Mouse (Mus musculus) left cerebral cortex, postnatal 10 days (tissue): ENCODE measurements around the gene Esd. TPM values are rescaled to one million over a fixed set of nuclear protein-coding genes. Genes with fewer than 3 reads are reported as not detected.
A peak's percentile ranks its signal among the peaks of the same experiment; 100 is the strongest.

Experiments used
- DNase-seq, 2 experiments: peaks; one replicate each; pipeline ENCODE4 v3.0.0; 2021 to 2022; ENCODE audit warnings: low spot score in 2 of 2, mixed read lengths in 1 of 2; ENCODE audit errors: extremely low spot score in 1 of 2
- intact Hi-C: fragments of 180-260 bp; cut with DNase I; formaldehyde crosslinking; loops from one replicate; pipeline ENCODE4 v1.15.1; 2025
- total RNA-seq, 2 experiments: library from RNA; stranded (reverse); gene quantifications; 2 replicates each; pipeline ENCODE4 v1.2.3; 2021

Gene Esd
- 10 to 100 TPM; 89.6 to 93.4 TPM for total RNA-seq

DNA sequence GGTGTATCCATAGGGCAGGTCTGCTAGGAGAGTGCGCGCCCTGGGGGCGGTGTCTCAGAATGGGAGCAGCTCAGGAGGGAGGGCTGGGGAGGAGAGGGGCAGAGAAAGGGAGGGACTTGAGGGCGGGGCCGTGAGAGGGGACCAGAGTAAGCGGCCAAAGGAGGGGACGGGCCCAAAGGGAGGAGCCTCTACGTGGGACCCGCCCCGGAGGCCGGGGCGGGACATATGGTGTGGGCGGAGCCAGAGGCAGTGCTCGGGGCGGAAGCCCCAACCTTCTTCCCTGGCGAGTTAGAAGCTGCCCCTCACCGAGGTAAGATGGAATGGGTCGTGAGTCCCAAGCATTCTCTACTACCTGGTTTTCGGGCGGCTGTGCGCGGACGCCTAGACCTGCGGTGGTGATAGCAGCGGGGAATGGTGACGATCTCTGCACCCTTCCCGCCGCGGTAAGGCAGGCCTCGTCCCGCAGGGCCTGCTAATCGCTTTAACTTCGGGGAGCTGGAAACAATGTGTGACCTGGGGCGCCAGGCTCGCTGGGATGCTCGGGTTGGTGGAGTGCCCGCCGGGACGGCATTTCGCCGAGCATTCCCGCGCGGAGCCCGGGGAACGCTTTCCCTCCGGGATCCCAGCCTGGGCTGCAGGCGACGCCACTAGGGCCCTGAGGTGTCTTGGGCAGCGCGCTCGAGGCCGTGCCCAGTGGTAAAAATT lies at the start of gene Esd:
Esd (plus strand) TSS at position 219 of the 705 bp plus-strand sequence.
- intact Hi-C loops = no loop called here
- peak; percentile 70 to 93 for DNase-seq

DNA sequence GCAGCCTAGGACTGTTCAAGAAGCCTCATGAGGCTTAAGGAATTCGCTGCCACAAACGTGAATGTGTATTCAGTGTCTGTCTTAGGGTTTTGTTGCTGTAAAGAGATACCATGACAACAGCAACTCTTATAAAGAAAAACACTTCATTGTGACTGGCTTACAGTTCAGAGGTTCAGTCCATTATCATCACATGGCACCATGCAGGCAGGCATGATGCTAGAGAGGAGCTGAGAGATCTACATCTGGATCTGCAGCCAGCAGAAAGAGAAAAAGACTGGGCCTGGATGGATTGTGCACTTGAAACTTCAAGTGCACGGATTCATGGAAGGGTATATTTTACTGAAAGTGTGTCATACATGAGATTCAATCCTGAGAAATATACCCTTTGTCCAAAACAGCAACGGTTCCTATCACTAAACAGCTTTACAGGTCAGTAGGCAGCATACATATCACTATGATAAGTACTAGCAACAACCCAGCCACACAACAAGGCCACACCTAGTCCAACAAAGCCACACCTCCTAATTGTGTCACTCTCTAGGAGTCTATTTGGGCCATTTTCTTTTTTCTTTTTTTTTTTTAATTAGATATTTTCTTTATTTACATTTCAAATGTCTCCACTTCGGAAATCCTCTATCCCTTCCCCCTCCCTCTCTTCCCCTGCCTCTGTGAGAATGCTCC lies 47.7 kb upstream of the Esd start:
- DNase-seq = no peak
- intact Hi-C loops = no loop called here

DNA sequence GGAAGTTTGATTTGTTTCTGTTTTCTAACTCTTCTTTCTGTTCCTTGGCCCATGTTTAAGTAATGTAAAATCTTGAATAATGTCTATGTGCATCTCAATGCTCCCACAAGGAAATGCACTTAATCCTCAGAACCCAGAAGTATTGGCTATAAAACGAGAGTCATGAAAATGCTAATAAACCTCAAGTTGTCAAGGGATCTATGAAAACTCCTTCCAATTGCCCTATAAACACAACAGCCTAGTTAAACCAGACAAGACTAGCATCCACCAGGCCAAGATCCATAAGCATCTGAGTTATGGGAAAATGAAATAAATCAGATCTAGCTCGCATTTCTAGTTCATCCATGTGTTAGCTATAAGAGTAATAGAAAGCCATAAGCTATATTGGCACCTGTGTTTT lies 40.1 kb upstream of the Esd start:
- DNase-seq = no peak
- intact Hi-C loops = no loop called here

DNA sequence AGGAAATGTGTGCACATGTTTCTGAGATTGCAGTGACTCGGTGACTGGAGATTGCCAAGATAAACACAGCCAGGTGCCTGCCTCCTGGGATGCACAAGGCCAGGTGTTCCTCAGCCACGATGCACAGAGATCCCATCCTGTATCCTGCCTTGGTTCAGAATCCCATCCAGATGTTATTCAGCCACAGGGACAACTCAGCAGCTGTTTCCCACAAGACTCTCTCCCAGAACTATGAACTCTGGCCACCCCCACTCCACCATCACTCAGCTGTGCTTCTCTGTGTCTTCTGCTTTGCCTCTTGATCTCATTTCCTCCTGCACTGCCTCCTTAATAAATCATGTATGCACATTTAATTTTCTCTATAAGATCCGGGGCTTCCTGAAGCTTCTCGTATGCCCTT lies 35.3 kb upstream of the Esd start:
- intact Hi-C loops = no loop called here
- DNase-seq = no peak

DNA sequence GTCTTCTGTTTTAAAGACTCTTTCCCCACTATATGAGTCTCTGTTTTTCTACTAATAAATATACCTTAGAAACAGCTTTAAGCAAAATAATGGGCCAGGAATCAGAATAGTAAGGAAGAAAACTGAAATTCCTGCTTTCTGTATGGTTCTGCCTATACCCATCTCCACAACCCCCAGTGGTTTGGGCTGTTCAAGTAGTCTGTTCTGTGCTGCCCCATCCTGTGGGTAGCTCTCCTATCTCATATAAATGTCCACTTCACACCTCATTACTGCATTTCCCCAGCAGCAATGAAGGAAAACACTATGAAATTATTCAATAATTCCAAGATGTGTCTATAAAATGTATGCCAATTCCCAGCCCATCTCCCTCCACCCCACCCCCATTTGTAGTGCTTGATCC lies 34.7 kb upstream of the Esd start:
- intact Hi-C loops = no loop called here
- DNase-seq = no peak

DNA sequence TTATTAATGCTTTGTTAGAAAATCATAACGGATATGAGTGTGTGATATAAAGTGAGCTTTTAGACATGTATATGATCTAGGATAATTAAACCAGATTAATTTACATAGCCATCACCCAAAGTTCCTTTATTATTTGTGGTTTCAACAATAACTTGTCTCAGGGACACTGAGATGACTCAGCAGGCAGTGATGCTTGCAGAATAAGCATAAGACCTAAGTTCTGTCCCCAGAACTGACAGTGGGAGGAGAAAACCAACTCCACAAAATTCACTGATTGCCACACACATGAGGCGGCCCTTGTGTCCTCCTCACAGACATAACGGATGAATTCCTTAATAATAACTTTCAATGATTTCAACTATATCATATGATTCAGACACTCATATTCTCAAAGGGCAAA lies 32.9 kb upstream of the Esd start:
- DNase-seq = no peak
- intact Hi-C loops = no loop called here

DNA sequence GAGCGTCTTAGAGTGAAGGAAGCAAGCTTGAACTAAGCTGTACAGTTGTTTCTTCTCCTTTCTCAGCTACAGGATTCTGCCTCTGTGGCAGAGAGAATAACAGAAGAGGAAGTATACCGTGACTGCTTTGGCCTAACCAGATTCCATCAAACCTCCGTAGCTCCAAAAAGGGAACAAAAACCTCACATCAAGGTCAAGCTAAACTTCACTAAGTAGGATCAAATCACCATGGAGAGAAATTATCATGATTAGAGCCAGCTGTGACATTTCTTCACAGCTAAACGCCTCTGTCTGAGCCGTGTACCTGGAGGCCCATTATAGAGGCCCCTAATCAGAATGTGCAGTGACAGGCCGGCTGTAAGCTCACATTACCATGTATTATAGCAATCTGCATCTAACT lies 28.2 kb upstream of the Esd start:
- intact Hi-C loops = loop anchor here (10.0 kb wide), 2 partner anchors 999 to 1129 kb away; no protein-coding TSS in a partner anchor
- DNase-seq = no peak

DNA sequence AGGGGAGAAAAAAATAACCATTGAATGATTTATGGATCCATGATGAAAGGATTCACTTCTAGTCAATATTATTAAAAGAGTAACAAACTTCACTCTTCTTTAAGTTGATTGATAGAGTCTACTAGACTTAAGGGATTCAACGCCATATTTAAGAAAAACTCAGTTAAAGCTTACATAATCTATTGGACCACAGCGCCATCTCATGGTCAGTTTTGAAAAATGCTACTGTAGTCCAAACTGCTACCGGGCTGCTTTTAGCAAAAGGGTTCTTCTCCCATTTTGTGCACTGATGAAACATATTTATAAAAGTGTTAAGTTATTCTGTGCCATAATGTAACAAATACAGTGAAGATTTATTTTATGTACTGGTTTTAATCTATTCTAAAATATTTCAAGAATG lies 23.0 kb upstream of the Esd start:
- peak; percentile 39 to 52 for DNase-seq
- intact Hi-C loops = loop anchor here (2.0 to 10.0 kb wide), 3 partner anchors 932 to 1134 kb away; no protein-coding TSS in a partner anchor

DNA sequence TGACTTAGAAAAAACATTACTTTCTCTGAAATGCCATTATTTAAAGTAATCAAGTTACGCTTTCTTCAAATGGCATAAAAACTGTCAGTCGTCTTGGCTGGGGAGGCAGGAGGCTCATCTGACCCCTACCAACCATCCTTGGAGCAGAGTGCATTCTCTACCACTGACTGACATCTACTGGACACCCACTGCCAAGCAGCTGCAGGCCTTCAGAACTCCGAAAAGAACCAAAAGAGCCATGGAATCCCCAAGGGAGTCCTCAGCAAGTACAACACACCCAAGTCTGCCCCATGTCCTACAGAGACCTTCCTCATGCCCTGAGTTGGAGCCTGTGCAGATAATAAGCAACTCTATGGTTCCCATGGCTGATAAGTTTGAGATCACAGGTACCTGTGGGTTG lies 8.6 kb upstream of the Esd start:
- DNase-seq = no peak
- intact Hi-C loops = no loop called here

DNA sequence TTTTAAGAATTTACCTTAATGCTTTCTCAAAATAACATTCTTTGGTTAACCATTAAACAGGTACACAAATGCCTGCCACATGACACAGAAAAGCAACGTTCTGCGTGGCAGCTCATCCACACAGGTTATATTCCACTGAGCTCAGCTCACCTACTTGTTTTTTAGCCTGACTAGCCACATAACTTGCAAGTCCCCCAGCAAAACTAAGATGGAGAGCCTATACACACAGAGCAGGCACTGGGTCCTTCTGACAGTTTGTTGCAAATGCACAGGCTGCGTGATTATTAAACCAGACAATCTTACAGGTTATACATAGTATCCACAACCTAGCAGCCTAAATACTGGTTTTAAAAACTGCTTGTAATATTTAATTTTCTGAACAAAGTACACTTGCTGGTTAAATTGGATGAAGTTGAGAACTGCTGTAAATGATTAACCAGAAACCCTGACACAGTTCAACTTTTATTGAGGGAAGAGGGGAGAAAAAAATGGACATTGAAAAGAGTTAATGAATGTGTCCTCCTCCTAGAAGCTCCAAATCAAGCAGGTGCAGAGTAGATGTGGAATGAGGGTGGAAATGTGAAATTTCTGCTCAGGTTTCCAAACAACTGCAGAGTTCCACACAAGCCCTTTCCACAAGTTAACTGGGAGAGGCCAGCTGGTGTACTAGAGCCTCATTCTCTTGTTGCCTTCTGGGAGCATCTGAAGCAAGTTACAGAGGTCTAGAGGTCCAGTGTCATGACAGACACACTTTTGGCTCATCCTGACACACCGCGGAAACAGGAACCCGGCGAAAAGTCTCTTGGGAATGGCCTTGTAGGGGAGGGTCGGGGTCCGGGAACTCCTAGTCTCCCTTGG lies 647 bp upstream of the Esd start:
- intact Hi-C loops = no loop called here

DNA sequence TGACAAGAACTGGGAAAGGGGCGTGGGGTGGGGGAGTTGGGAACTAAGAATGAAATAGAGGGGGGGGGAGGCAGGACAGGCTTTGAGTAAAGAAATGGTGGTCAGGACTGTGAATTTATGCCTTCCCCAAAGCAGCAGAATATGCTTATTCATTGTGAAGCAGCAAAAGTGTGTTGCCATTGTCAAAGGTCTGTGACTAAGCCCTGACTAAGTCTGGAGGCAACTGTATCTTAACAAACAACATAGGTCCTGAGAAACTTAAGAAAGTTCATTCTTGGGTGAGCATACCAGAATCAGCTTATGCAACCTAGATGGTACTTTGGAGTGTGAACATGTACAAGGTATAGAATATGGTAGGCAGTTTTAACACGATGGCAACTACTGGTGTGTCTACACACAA lies 1.3 kb downstream of the Esd start:
- intact Hi-C loops = no loop called here
- DNase-seq = no peak

More for the DNA sequence above, 647 bp upstream of the Esd start:
- no peak for DNase-seq

DNA sequence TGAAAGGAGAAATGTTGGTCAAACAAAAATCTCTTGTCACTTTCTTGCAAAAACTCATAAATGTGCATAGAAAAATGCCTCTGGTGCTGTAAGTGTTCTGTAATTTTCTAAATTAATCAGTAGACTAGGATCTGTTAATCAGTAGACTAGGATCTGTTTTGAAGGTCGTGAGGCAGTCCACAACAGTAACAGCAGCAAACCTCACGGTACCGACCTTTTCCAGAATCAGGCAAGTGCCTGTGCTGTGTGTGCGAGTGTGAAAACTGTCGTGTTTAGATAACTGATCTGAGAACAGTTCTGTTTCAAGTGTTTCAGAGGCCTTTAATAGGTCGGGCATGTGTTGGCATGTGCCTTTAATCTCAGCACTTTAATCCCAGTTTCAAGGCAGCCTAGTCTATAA lies 3.4 kb downstream of the Esd start:
- intact Hi-C loops = no loop called here

DNA sequence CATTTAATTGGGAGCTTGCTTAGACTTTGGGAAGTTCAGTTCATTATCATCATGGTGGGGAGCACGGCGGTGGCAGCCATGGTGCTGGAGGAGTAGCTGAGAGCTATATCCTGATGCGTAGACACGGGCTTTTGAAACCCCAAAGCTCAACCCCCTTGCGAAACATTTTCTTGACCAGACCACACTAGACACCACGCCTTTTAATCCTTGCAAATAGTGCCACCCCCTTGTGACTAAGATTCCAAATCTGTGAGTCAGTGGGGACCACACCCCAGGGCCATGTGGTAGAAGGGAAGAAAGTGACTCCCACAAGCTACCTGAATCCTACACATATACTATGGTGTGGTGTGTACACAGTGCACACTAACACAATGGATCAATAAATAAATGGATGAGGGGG lies 4.8 kb downstream of the Esd start:
- DNase-seq = no peak
- intact Hi-C loops = no loop called here

More for the DNA sequence above, 3.4 kb downstream of the Esd start:
- DNase-seq = no peak

DNA sequence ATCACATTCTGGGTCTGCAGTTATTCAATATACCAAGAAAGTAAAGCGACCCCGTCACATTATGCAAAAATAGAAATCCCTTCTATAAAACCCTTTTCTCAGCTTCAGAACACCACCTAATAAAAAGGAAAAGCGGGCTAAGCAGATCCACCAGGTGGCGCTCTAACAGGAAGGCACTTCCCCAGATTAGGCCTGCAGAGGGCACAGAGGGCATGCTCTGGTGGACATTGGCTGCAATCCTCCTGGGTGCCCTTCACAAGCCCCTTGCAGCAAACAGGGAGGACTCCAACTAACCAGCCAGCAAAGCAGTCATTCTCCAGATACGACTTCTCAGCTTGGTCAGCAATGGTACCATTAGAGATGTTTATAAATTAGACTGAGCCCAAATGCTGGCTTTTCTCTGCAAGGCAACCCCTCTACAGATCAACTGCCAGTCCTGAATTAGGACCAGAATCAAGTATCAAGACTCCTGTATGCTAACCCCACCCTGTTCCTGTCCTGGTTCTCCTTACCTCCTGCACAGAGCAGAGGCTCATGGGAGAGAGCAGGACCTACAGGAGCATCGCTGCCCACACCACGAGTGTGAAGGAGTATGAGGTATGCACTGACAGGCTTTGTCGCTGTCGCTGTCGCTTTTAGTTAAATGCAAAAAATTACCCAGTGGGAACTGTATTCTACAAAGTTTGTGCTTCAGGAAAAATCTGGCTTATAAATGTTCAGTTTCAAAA lies 32.3 kb downstream of the Esd start:
- DNase-seq = peak; percentile 31 to 79
- intact Hi-C loops = loop anchor here (2.0 to 5.0 kb wide), 2 partner anchors 184 to 228 kb away; no protein-coding TSS in a partner anchor

DNA sequence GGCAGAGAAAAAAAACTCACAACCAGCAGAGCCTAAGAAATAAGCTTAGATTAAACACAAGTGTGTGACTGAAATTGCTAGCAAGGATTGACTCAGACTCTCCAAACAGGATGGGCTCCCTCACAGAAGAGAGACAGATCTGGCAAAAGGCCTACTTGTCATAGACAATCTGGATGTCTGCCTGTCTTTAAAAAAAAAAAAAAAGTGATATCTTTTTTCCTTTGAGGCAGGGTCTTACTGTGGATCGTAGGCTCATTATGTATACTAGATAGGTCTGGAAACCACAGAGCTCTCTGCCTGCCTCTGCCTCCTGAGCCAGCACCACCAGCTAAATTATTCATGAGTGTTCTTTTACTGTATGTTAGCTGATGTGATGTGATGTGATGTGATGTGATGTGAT lies 35.8 kb downstream of the Esd start:
- intact Hi-C loops = no loop called here
- DNase-seq = no peak

DNA sequence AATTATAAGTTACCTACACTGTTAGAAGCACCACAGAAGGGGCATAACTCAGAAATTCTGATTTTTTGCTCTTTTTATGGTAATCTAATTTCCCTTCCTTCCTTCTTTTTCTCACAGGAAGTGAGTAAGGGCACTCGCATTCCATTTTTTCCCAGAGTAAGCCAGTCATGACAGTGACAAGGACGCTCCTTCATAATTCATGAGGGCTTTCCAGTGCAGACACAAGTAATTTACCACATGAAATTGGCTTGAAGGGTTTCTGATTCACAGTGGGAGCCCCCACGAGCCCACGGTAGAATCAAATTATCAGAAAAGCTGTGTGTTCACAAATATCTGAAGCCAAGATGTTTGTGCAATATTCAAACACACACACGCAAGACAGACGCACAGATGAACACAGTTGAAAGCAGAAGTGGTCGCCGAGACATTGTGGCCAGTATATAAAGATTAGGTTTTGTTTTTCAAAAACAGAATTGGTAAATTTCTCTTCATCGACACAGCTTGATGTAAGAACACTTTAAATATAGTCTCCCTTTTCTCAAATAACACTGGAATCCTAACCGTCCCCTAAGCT lies 42.0 kb downstream of the Esd start:
- no peak for DNase-seq
- intact Hi-C loops = no loop called here

DNA sequence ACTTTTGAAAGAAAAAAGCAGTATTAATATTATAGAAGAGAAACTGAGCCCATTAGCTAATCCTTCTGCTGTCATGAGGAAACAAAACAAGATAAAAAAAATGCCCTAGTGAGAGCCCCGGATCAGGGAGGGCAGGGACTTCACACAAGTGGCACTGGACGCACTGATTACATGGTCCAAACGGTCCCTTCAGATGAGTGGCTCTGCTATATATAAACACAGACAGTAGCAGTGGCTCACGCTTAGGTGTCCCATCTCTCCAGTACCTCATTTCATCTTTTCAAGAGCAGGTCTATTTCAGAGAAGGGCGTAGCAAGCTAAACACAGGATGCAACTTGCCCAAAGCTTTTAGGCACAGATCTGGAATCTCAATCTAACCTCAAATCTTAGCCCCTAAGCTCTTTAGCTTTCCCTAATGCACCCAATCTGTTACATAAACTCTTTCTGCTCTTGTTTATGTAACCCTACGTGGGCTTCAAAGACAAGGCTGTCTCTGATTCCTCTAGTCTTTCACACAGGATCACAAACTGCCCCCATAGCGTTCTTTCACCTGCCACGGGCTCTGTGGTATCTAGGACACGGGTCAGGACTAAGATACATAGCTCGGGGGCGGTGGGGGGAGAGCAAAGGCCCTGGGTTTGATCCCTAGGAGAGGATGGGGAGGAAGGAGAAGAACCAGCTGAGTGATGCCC lies 52.3 kb downstream of the Esd start:
- intact Hi-C loops = no loop called here
- DNase-seq = no peak

DNA sequence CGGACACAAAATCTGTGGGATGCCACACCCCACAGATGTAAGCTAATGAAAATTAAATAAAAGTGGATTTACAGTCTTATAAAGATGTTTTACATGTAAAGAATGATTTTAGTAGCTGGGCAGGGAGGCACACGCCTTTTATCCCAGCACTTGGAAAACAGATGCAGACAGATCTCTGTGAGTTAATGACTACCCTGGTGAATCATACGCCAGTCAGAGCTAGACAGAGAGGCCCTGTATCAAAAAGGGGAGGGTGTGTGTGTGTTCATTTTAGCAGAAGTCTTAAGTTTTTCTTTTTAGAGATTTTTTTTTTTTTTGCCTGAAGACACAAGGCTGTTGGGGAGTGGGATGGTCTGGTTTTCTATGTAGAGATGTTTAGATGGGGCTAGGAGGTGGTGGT lies 55.6 kb downstream of the Esd start:
- DNase-seq = no peak
- intact Hi-C loops = no loop called here
